Mouse (Mus musculus) T-cell, adult 2 months (primary cell): Measurements from ENCODE around the gene Olfr51.
"Not testable (repeated sequence)": the region's sequence is repeated elsewhere in the genome, so short reads cannot be mapped to it uniquely, and the experiment has no call there.

Source experiments
- DNase-seq: peaks from one replicate; pipeline ENCODE4 v3.0.0; 2022; ENCODE audit warnings: low spot score

The Olfr51 gene

DNA sequence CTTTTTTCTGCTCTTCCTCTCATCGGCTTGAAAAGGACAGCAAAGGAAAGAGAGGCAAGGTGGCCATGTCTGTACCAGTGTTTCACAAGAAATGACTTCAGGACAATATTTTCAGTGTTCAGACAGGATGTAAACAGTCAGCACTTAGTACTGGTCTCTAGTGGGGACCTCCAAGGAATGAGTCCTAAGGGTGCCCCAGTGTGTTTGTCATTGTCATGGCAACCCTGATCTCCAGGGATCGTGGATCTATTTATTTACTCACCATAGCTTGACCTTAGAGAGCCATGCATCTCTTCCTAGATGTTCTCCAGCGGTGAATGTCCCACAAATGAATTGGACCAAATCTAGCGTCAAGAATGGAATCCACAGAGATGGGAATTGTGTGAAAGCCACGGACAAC lies at the start of gene Olfr51:
Gene Olfr51, plus strand, starts transcription at position 301 of the 400 bp plus-strand sequence.
- DNase-seq: no peak

- no peak for DNase-seq
These were observed 49.7 kb upstream of the Olfr51 start, which contains the start of gene Prop1 for GRCm38 (mm10) chr11:50953665-50954064. Gene Prop1 (minus strand): TSS chr11:50953765.

GRCm38 (mm10) chr11:50964886-50965285 lies 38.5 kb upstream of the Olfr51 start:
- no peak for DNase-seq

- DNase-seq: no peak
These were observed 37.2 kb upstream of the Olfr51 start, which contains the start of gene Olfr1378 for GRCm38 (mm10) chr11:50966230-50966629. Gene Olfr1378 (plus strand): TSS chr11:50966530.

GRCm38 (mm10) chr11:50977216-50977615 lies 26.2 kb upstream of the Olfr51 start:
- DNase-seq: no peak

- DNase-seq: no peak
These were observed 21.7 kb upstream of the Olfr51 start, which contains the start of gene Olfr1377 for GRCm38 (mm10) chr11:50981667-50982066. Gene Olfr1377 (plus strand): TSS chr11:50981967.

DNA sequence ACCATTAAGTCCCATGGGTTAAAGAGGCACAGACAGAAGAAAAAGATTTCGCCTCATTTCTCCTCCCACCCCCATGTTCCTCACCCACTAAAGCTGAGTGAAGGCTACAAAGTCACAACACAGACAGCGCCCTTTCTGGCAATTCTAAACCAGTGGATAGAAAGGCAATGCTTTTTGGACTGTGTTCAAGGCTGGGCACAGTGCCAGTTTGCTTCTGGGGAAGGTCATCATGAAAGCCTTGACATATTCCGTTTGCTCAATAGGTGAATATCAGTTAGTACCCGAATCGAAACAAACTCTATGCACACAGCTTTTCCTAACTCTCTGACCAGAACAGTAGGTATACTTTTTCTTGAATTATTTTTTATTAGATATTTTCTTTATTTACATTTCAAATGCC lies 8.4 kb downstream of the Olfr51 start:
- DNase-seq: no peak

GRCm38 (mm10) chr11:51013936-51014335 lies 10.5 kb downstream of the Olfr51 start, which contains the start of gene Olfr54:
Gene Olfr54 (plus strand): TSS chr11:51014236.
- no peak for DNase-seq

GRCm38 (mm10) chr11:51016341-51016740 lies 12.9 kb downstream of the Olfr51 start:
- DNase-seq: no peak

- DNase-seq: not testable (repeated sequence)
These were observed 23.4 kb downstream of the Olfr51 start for GRCm38 (mm10) chr11:51026811-51027210.

DNA sequence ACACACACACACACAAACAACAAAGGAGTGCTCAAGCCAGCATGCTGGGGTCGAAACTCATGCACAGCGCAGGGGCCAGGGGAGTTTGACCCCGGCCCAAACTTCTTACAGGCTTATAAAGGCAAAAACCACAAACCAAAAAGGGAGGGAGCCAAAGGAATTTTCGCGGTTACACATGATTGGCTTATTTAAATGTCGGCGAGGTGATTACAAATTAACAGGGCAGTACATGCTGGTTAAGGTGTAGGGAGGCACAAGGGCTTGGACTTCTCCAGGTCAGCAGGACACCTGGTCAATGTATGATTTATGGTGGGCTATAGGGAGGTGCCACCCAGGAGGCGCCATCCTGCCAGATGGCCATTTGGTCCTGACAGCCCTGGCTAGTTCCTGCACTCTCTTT lies 26.0 kb downstream of the Olfr51 start:
- not testable (repeated sequence) for DNase-seq

DNA sequence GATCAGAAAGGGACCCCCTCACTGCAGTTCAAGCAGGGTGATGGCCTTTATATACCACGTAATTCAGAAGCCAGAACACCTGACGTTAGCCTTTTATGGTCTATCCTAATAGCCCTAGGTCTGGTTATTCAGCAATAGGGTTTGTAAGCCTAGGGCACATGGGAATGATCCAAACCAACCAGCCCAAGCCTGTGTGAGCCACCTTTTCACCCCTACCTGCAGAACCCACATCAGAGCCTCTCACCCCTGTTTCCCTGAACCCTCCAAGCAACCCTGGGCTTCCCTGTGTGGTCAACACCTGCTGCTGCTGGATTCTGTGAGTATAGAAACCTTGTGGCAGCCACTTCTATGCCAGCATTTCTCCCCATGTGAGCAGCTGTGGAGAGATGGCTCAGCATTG lies 26.8 kb downstream of the Olfr51 start:
- no peak for DNase-seq

DNA sequence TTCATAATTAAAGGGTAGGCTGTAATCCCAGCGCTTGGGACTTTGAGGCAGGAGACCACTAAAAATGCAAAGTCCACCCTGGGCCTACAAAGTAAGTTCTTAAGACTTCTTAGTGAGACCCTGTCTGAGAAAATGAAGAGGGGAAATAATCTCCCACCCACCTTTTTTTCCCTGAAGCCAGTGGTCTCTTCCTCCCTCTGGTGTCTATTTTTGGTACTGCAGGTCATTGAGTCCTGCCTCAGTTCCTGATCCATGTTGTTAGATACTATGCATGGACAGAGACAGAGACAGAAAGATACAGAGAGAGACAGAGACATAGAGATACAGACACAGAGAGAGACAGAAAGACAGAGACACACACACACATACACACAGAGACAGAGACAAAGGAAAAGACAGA lies 29.5 kb downstream of the Olfr51 start:
- DNase-seq: no peak

GRCm38 (mm10) chr11:51034141-51034540 lies 30.7 kb downstream of the Olfr51 start:
- not testable (repeated sequence) for DNase-seq

GRCm38 (mm10) chr11:51035951-51036350 lies 32.6 kb downstream of the Olfr51 start:
- no peak for DNase-seq

DNA sequence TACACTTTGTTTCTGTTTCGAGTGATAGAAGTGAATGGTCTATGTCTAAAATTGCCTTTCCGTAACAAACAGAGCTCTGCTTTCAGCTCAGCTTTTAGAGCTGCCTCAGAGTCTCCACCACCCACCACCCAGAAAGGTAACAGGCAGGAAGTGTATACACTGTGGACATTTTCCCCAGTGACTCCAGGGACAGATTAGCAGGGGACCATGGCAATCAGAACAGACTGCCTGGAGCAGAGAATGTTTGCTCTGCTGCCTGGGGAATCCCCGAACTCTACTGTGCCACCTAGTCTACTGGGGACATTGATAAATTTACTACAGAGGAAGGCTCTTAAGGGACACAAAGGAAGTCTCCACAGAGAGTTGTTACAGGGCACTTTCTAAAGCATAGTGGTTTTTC lies 41.4 kb downstream of the Olfr51 start:
- not testable (repeated sequence) for DNase-seq

DNA sequence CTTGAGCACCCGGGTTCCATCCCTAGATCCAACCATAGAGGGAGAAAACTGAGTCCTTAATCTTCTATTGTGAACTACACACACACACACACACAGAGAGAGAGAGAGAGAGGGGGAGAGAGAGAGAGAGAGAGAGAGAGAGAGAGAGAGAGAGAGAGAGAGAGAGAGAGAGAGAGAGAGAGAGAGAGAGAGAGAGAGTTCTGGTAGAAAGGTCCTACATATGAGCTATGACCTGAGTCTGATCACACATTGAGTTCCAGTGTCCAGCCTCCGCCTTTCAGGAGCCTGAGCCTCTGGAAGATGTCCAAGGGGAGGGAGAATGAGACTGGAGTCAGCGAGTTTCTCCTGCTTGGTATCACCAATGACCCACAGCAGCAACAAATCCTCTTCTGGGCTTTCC lies 44.4 kb downstream of the Olfr51 start, which contains the start of gene Olfr1375:
Gene Olfr1375, plus strand, starts transcription at position 301 of the 400 bp plus-strand sequence.
- not testable (repeated sequence) for DNase-seq

- DNase-seq: no peak
These were observed 48.3 kb downstream of the Olfr51 start for GRCm38 (mm10) chr11:51051678-51052077.

- DNase-seq: no peak
These were observed 49.8 kb downstream of the Olfr51 start for GRCm38 (mm10) chr11:51053230-51053629.

- no peak for DNase-seq
These were observed 55.8 kb downstream of the Olfr51 start, which contains the start of gene Zfp354a for GRCm38 (mm10) chr11:51059151-51059571. Gene Zfp354a (plus strand): TSS chr11:51059257.
